Mouse (Mus musculus) heart, embryonic 12.5 days (tissue): ENCODE data around the gene Mrps36. TPM values are rescaled to one million over a fixed set of nuclear protein-coding genes. Genes with fewer than 3 reads are reported as not detected.
A peak's percentile ranks its signal among the peaks of the same experiment; 100 is the strongest.
"Not testable (repeated sequence)": the region's sequence is repeated elsewhere in the genome, so short reads cannot be mapped to it uniquely, and the experiment has no call there.

ENCODE experiments used
- ATAC-seq: fragments of 200-750 bp; cut with Nextera tagmentation; 2 replicates; pipeline ENCODE4 v1.8.0; 2017; ENCODE audit warnings: moderate TSS enrichment, moderate library complexity; ENCODE audit not compliant: insufficient number of reproducible peaks, low FRiP score
- H3K27ac ChIP-seq: fragments of 300-500 bp; sonication (generic); 2 replicates; pipeline ENCODE4 v1.5.1; 2016; ENCODE audit warnings: mild to moderate bottlenecking, moderate library complexity; ENCODE audit not compliant: poor library complexity, severe bottlenecking
- H3K27me3 ChIP-seq: fragments of 300-500 bp; sonication (generic); replicated peaks from 2 replicates; pipeline ENCODE4 v1.6.1; 2016; ENCODE audit warnings: mild to moderate bottlenecking, moderate library complexity
- H3K36me3 ChIP-seq: fragments of 300-500 bp; sonication (generic); 2 replicates; pipeline ENCODE4 v1.6.1; 2016; ENCODE audit warnings: mild to moderate bottlenecking, moderate library complexity
- H3K4me1 ChIP-seq: fragments of 300-500 bp; sonication (generic); replicated peaks from 2 replicates; pipeline ENCODE4 v1.6.1; 2016; ENCODE audit warnings: mild to moderate bottlenecking
- H3K4me2 ChIP-seq: fragments of 300-500 bp; sonication (generic); 2 replicates; pipeline ENCODE4 v1.6.1; 2016; ENCODE audit warnings: mild to moderate bottlenecking, moderate library complexity
- H3K4me3 ChIP-seq: fragments of 300-500 bp; sonication (generic); 2 replicates; pipeline ENCODE4 v1.5.1; 2016; ENCODE audit warnings: mild to moderate bottlenecking
- H3K9ac ChIP-seq: fragments of 300-500 bp; sonication (generic); 2 replicates; pipeline ENCODE4 v1.6.1; 2016; ENCODE audit warnings: mild to moderate bottlenecking, moderate library complexity
- H3K9me3 ChIP-seq: fragments of 300-500 bp; sonication (generic); replicated peaks from 2 replicates; pipeline ENCODE4 v1.6.1; 2016; ENCODE audit warnings: mild to moderate bottlenecking, moderate library complexity
- WGBS: fragments of 180-500 bp; shearing (Covaris S2); methylation state at CpG from one replicate; pipeline ENCODE4 v1.1.7; 2016; 5-methylcytosine and 5-hydroxymethylcytosine counted together
- polyA plus RNA-seq: library from polyadenylated mRNA; unstranded; fragments of >200 nt; fragmentation: Nextera tagmentation; extraction: Ambion mirVana; gene quantifications from 2 replicates; pipeline ENCODE4 v1.2.1, GENCODE M21; 2016

Gene Mrps36
- polyA plus RNA-seq, 1 experiment from 2014 or later: 256 TPM

GRCm38 (mm10) chr13:100731462-100732046 lies 12.9 kb downstream of the Mrps36 start:
- H3K36me3 ChIP-seq: peaks cover 30% of the 10 kb centered on the region
- 90% methylated on average over 6 of the region's 6 CpGs for WGBS
- H3K27ac ChIP-seq, H3K27me3 ChIP-seq, H3K9me3 ChIP-seq, ATAC-seq, H3K9ac ChIP-seq: not testable (repeated sequence)
- H3K4me2 ChIP-seq: peak overlapping the region; percentile 87
- peaks cover 22% of the 10 kb centered on the region for H3K4me1 ChIP-seq
- H3K4me3 ChIP-seq: peak overlapping the region; percentile 89

GRCm38 (mm10) chr13:100730861-100731176 lies 13.6 kb downstream of the Mrps36 start, which contains the start of gene Cdk7:
Gene Cdk7, minus strand, starts transcription at chr13:100730939.
- Histone ChIP-seq H3K4me1 (peaks cover 25% of the 10 kb centered on the region), H3K9ac (peak within 1 kb of the TSS; percentile 96), H3K36me3 (peaks cover 25% of the 10 kb centered on the region), H3K27ac (peak within 1 kb of the TSS; percentile 98), H3K4me2 (peak within 1 kb of the TSS; percentile 87), H3K4me3 (peak within 1 kb of the TSS; percentile 89), H3K9me3 (no peaks in the 10 kb centered on the region), H3K27me3 (no peaks in the 10 kb centered on the region)
- under 1% methylated on average over 19 of the region's 19 CpGs for WGBS
- ATAC-seq: peak; percentile 98

- Histone ChIP-seq H3K27me3 (no peaks in the 10 kb centered on the region), H3K9ac (peak overlapping the region; percentile 96), H3K4me2 (peak overlapping the region; percentile 87), H3K4me1 (peaks cover 27% of the 10 kb centered on the region), H3K9me3 (no peaks in the 10 kb centered on the region), H3K36me3 (peaks cover 22% of the 10 kb centered on the region), H3K27ac (peak overlapping the region; percentile 98), H3K4me3 (peak overlapping the region; percentile 89)
- no peak; the same call in 1 of the 2 replicates for ATAC-seq
- under 1% methylated on average over 30 of the region's 30 CpGs for WGBS
Observed at GRCm38 (mm10) chr13:100730153-100730860, 14.2 kb downstream of the Mrps36 start.

GRCm38 (mm10) chr13:100728530-100728929 lies 15.9 kb downstream of the Mrps36 start:
- Histone ChIP-seq H3K4me2 (peak overlapping the region; percentile 87; the same call in 1 of the 2 replicates), H3K4me1 (peaks cover 39% of the 10 kb centered on the region), H3K4me3 (0 out of 2 replicates have a peak overlapping the region, but pooled peaks have one; percentile 4), H3K36me3 (peaks cover 26% of the 10 kb centered on the region)
- 89% methylated on average over 4 of the region's 4 CpGs for WGBS
- H3K27me3 ChIP-seq, H3K9me3 ChIP-seq, ATAC-seq, H3K9ac ChIP-seq, H3K27ac ChIP-seq: not testable (repeated sequence)

- Histone ChIP-seq H3K4me3 (0 out of 2 replicates have a peak overlapping the region, but pooled peaks have one; percentile 4), H3K27ac (peak overlapping the region; percentile 75; the same call in 1 of the 2 replicates), H3K4me2 (peak overlapping the region; percentile 42), H3K36me3 (peaks cover 28% of the 10 kb centered on the region), H3K9ac (peak overlapping the region; percentile 24; the same call in 1 of the 2 replicates), H3K4me1 (peaks cover 39% of the 10 kb centered on the region), H3K27me3 (no peaks in the 10 kb centered on the region), H3K9me3 (no peaks in the 10 kb centered on the region)
- 29% methylated on average over 5 of the region's 5 CpGs for WGBS
- no peak for ATAC-seq
Observed at GRCm38 (mm10) chr13:100728086-100728485, 16.4 kb downstream of the Mrps36 start.

GRCm38 (mm10) chr13:100725194-100725593 lies 19.3 kb downstream of the Mrps36 start:
- Histone ChIP-seq H3K36me3 (peaks cover 50% of the 10 kb centered on the region), H3K4me2 (0 out of 2 replicates have a peak overlapping the region, but pooled peaks have one; percentile 15), H3K27me3 (no peaks in the 10 kb centered on the region), H3K4me3 (no peak overlapping the region), H3K27ac (peak overlapping the region; percentile 62; the same call in 1 of the 2 replicates), H3K4me1 (peaks cover 39% of the 10 kb centered on the region), H3K9me3 (no peaks in the 10 kb centered on the region), H3K9ac (no peak overlapping the region)
- ATAC-seq: no peak
- WGBS: 45% methylated on average over 10 of the region's 10 CpGs

- H3K9me3 ChIP-seq: no peaks in the 10 kb centered on the region
- H3K4me1 ChIP-seq: peaks cover 36% of the 10 kb centered on the region
- 81% methylated on average over 7 of the region's 7 CpGs for WGBS
- no peaks in the 10 kb centered on the region for H3K27me3 ChIP-seq
- no peak overlapping the region for H3K4me3 ChIP-seq
- H3K27ac ChIP-seq: no peak overlapping the region
- H3K36me3 ChIP-seq: peaks cover 58% of the 10 kb centered on the region
- H3K4me2 ChIP-seq: no peak overlapping the region
- no peak for ATAC-seq
- H3K9ac ChIP-seq: no peak overlapping the region
Observed at GRCm38 (mm10) chr13:100724051-100724754, 20.3 kb downstream of the Mrps36 start.

GRCm38 (mm10) chr13:100721656-100722055 lies 22.8 kb downstream of the Mrps36 start:
- ATAC-seq: no peak
- no peaks in the 10 kb centered on the region for H3K9me3 ChIP-seq
- H3K36me3 ChIP-seq: peaks cover 60% of the 10 kb centered on the region
- H3K9ac ChIP-seq: no peak overlapping the region
- WGBS: 92% methylated on average over 5 of the region's 5 CpGs
- H3K27ac ChIP-seq: no peak overlapping the region
- peaks cover 17% of the 10 kb centered on the region for H3K4me1 ChIP-seq
- H3K4me2 ChIP-seq: no peak overlapping the region
- H3K27me3 ChIP-seq: no peaks in the 10 kb centered on the region
- no peak overlapping the region for H3K4me3 ChIP-seq

- Histone ChIP-seq H3K9ac (no peak overlapping the region), H3K27ac (no peak overlapping the region), H3K4me2 (no peak overlapping the region), H3K9me3 (no peaks in the 10 kb centered on the region), H3K4me1 (no peaks in the 10 kb centered on the region), H3K4me3 (no peak overlapping the region), H3K27me3 (no peaks in the 10 kb centered on the region), H3K36me3 (peaks cover 81% of the 10 kb centered on the region)
- ATAC-seq: no peak
- 76% methylated on average over 6 of the region's 6 CpGs for WGBS
Observed at GRCm38 (mm10) chr13:100715467-100715866, 29.0 kb downstream of the Mrps36 start.

GRCm38 (mm10) chr13:100706206-100706605 lies 38.3 kb downstream of the Mrps36 start:
- WGBS: 96% methylated on average over 7 of the region's 7 CpGs

GRCm38 (mm10) chr13:100703468-100703867 lies 41.0 kb downstream of the Mrps36 start:
- no peaks in the 10 kb centered on the region for H3K4me1 ChIP-seq
- 91% methylated on average over 2 of the region's 2 CpGs for WGBS
- no peak overlapping the region for H3K4me2 ChIP-seq
- H3K4me3 ChIP-seq: no peak overlapping the region
- ATAC-seq: no peak
- H3K27ac ChIP-seq: no peak overlapping the region
- H3K27me3 ChIP-seq: no peaks in the 10 kb centered on the region
- peaks cover 86% of the 10 kb centered on the region for H3K36me3 ChIP-seq
- no peak overlapping the region for H3K9ac ChIP-seq
- no peaks in the 10 kb centered on the region for H3K9me3 ChIP-seq

More at GRCm38 (mm10) chr13:100706206-100706605, 38.3 kb downstream of the Mrps36 start:
- H3K4me1 ChIP-seq: no peaks in the 10 kb centered on the region
- H3K27me3 ChIP-seq: no peaks in the 10 kb centered on the region
- peaks cover 88% of the 10 kb centered on the region for H3K36me3 ChIP-seq
- no peak for ATAC-seq
- H3K9ac ChIP-seq: no peak overlapping the region
- H3K9me3 ChIP-seq: no peaks in the 10 kb centered on the region
- no peak overlapping the region for H3K4me2 ChIP-seq
- H3K4me3 ChIP-seq: no peak overlapping the region
- H3K27ac ChIP-seq: no peak overlapping the region
